Mouse (Mus musculus) E14TG2a.4 (cell line): Measurements from ENCODE around the gene Clint1.

Source experiments
- H3K27me3 ChIP-seq: 2 replicates; pipeline ENCODE4 v1.6.1; 2014; ENCODE audit warnings: low read length, control low read depth; ENCODE audit not compliant: insufficient read depth
- H3K36me3 ChIP-seq: 2 replicates; pipeline ENCODE4 v1.6.1; 2014; ENCODE audit warnings: low read length, control low read depth; ENCODE audit not compliant: insufficient read depth
- H3K4me1 ChIP-seq: replicated peaks from 2 replicates; pipeline ENCODE4 v1.6.1; 2014; ENCODE audit warnings: low read depth, low read length, control low read depth
- H3K4me3 ChIP-seq: replicated peaks from 2 replicates; pipeline ENCODE4 v1.5.1; 2014; ENCODE audit warnings: mild to moderate bottlenecking, low read length
- H3K9me3 ChIP-seq: 2 replicates; pipeline ENCODE4 v1.6.1; 2014; ENCODE audit warnings: low read length, control low read depth
- CTCF ChIP-seq: conservative IDR thresholded peaks from 2 replicates; pipeline ENCODE4 v1.5.1; 2014; ENCODE audit warnings: low read length
- NANOG ChIP-seq: IDR thresholded peaks from 2 replicates; pipeline ENCODE4 v1.6.1; 2014; ENCODE audit warnings: borderline replicate concordance, low read length, mixed read lengths
- POU5F1 ChIP-seq: IDR thresholded peaks from 2 replicates; pipeline ENCODE4 v1.6.1; 2014; ENCODE audit warnings: low read length, borderline replicate concordance

Gene Clint1

DNA sequence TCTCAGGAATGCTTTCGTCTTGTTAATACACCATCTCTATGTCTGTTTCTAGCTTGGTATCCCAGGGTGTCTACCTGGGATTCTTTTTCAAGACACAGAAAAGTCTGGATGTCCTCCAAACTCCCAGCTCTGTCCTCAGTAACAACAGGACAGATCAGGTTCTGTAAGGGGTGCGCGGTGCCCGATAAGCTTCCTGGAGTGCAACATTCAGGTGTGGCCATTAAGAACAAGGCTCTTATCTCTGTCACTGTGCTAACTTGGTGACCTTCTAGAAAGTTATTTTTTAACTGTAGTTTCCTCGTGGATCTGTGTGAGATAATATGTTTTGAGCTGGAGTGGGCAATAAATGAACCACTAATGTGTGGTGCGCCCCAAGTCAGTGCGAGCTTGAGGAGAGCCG is 41.0 kb upstream of the Clint1 start:
- Histone ChIP-seq H3K4me3 (no peak overlapping the region), H3K36me3 (no peaks in the 10 kb centered on the region), H3K27me3 (no peaks in the 10 kb centered on the region; the same call in 1 of the 2 replicates), H3K4me1 (no peaks in the 10 kb centered on the region), H3K9me3 (peaks cover 18% of the 10 kb centered on the region)
- no peak for TF ChIP-seq CTCF
- TF ChIP-seq POU5F1: no peak
- TF ChIP-seq NANOG: no peak

DNA sequence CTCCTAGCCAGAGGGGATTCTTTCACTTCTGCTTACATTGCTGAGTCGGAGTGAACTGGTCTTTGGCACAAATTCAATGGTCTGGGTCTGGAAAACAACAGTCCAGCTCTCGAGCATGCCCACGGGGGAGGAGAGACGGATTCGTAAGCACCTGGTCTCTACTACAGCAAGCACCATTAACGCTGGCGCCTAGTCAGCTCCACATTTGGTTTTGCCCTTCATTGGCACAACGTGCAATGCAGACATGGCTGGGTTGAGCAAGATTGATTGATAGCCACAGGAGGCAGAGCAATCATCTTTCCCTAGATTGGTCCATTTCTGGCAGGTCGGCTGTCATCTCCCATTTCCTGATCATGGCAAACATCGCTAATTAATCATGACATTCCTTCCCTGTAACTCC is 36.2 kb upstream of the Clint1 start:
- no peaks in the 10 kb centered on the region for H3K36me3 ChIP-seq
- H3K27me3 ChIP-seq: no peaks in the 10 kb centered on the region; the same call in 1 of the 2 replicates
- TF ChIP-seq NANOG (no peak), POU5F1 (no peak), CTCF (no peak)
- peaks cover 18% of the 10 kb centered on the region for H3K9me3 ChIP-seq
- no peak overlapping the region for H3K4me3 ChIP-seq
- no peaks in the 10 kb centered on the region for H3K4me1 ChIP-seq

DNA sequence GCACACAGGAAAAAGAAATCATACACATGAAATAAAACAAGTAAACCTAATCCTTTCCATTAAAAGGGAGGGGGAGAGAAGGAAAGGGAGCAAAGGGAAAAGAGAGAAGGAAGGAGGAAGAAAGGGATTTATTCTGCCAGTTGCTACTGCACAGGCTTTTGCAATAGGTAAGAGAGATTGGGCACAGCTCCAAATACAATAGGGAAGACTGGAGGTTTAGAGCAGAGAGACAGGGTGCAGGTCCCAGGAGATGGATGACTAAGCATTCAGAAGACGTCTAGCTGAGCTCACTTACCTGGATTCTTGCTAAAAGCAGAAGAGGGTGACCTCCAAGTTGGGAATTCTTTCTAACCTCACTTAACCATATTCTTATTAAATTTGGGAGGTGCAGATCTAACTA is 35.1 kb upstream of the Clint1 start:
- no peaks in the 10 kb centered on the region for H3K4me1 ChIP-seq
- H3K9me3 ChIP-seq: peaks cover 15% of the 10 kb centered on the region
- no peaks in the 10 kb centered on the region for H3K36me3 ChIP-seq
- TF ChIP-seq NANOG (no peak), CTCF (no peak), POU5F1 (no peak)
- H3K4me3 ChIP-seq: no peak overlapping the region
- no peaks in the 10 kb centered on the region; the same call in 1 of the 2 replicates for H3K27me3 ChIP-seq

DNA sequence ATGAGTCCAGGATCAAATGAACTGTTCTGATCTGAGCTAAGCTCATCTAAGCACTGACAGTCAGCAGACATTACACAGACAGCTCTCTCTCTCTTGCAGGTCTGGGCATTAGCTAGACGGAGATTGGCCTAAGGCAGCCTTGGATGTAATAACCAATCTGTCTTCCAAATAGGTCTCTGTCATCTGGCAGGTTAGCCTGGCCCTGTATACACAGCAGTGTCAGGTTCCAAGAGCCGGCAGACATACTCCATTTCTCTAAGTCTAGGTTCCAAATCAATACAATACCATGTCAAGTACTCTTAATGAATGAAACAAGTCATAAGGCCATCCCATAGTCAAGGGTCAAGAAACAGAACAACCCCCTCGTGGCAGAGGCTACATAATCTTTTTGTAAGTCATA is 33.9 kb upstream of the Clint1 start:
- Histone ChIP-seq H3K27me3 (no peaks in the 10 kb centered on the region), H3K4me1 (no peaks in the 10 kb centered on the region), H3K4me3 (no peak overlapping the region), H3K36me3 (no peaks in the 10 kb centered on the region), H3K9me3 (peaks cover 5% of the 10 kb centered on the region)
- no peak for TF ChIP-seq NANOG
- TF ChIP-seq POU5F1: no peak
- TF ChIP-seq CTCF: no peak

DNA sequence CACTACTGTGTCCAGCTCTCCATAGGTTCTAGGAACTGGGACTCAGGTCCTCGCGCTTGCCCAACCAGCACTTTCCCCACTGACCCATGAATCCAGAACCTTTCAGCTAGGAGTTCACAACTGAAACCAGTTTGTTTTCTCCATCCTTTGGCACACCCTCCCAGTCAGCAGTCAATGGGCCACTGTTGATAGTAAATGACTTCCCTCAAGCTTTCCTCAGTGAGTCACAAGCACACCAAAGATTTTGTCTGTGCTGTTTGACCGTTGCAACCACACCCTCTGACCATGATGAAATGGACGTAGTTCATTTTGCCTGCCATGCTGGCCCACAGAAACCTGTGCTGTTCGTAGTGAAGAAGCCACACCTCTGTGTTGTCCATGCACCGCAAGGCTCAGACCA is 30.9 kb upstream of the Clint1 start:
- H3K4me3 ChIP-seq: no peak overlapping the region
- no peaks in the 10 kb centered on the region for H3K36me3 ChIP-seq
- no peaks in the 10 kb centered on the region for H3K4me1 ChIP-seq
- no peaks in the 10 kb centered on the region for H3K9me3 ChIP-seq
- no peak for TF ChIP-seq NANOG
- no peak for TF ChIP-seq CTCF
- no peak for TF ChIP-seq POU5F1
- H3K27me3 ChIP-seq: no peaks in the 10 kb centered on the region

DNA sequence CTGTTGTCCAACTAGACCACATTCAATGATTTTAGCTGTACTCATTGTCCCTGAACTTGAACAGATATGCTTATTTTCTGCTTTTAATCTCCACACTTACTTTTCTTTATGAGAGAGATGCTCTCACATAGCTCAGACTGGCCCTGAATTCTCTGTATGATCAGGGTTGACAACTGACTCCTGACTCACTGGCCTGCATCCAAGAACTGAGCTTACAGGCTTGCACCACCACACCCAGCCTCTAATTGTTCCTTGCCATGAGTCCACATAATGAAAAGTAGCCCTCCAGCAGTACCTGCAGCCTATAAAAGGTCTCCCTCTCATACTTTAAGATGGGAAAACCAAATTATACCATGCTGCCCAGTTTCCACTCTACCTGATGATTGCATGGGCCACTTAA is 21.7 kb upstream of the Clint1 start:
- Histone ChIP-seq H3K27me3 (no peaks in the 10 kb centered on the region), H3K4me3 (no peak overlapping the region), H3K4me1 (no peaks in the 10 kb centered on the region), H3K9me3 (peaks cover 7% of the 10 kb centered on the region; the same call in 1 of the 2 replicates), H3K36me3 (no peaks in the 10 kb centered on the region)
- TF ChIP-seq NANOG (no peak), CTCF (no peak), POU5F1 (no peak)

DNA sequence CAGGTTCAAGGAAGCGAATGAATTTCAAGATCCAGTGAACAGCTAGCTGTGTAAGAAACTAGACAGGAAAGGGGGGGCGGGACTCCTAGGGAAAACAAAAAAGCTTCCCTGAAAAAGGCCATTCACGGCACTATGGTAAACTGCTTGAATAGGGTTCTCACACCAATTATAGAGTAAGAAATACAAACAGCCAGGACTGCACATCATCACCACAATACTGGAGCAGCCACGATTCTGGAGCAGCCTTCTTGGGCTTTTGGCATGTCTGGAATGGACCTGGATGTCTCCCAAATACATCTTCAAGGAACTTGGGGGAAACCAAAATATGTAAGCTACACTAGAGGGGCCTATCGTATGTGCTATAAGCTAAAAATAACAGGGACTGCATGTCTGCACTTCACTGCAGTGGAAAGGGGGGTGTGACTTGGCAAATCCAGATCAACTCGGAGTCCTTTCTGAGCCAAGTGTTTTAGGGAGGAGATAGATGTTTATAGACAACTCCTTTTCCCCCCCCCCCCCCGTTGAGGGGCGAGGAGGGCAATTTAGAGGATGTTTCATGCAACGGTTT is 21.0 kb upstream of the Clint1 start:
- Histone ChIP-seq H3K9me3 (peaks cover 7% of the 10 kb centered on the region; the same call in 1 of the 2 replicates), H3K36me3 (no peaks in the 10 kb centered on the region), H3K27me3 (no peaks in the 10 kb centered on the region), H3K4me3 (no peak overlapping the region), H3K4me1 (peaks cover 7% of the 10 kb centered on the region; the same call in 1 of the 2 replicates)
- TF ChIP-seq CTCF (no peak), POU5F1 (no peak), NANOG (no peak)

DNA sequence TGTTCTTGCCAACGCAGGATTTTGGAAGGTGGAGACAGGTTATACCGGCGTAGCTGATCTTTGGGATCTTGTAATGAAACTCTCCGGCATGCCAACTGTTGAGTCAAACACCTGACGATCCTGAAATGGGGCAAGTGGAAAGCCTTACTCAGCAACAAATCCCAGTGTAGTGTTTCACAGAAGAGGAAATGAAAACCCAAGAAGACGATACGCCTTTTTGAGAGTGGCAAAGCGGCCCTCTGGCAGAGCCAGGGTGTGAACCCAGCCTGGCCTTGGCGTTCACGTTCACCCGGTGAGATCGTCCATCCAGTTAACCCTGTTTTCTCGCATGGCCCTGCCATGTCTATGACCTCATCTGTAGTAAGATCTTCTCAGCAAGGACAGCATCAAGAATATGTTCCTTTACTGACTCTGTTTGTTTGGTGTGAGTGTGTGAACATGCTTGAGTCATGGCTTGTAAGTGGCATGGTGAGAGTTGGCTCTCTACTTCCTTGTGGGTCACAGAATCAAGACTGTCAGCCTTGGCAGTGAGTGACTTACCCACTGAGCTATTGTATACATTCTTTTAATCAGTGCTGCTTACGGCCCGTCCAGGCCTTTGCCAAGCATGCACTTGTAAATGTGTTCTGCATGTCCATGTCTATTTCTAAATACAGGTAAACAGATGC is 20.2 kb upstream of the Clint1 start:
- no peaks in the 10 kb centered on the region for H3K36me3 ChIP-seq
- H3K4me1 ChIP-seq: peaks cover 10% of the 10 kb centered on the region; the same call in 1 of the 2 replicates
- H3K9me3 ChIP-seq: peaks cover 7% of the 10 kb centered on the region; the same call in 1 of the 2 replicates
- no peaks in the 10 kb centered on the region for H3K27me3 ChIP-seq
- no peak overlapping the region for H3K4me3 ChIP-seq
- TF ChIP-seq NANOG: no peak
- no peak for TF ChIP-seq CTCF
- no peak for TF ChIP-seq POU5F1

DNA sequence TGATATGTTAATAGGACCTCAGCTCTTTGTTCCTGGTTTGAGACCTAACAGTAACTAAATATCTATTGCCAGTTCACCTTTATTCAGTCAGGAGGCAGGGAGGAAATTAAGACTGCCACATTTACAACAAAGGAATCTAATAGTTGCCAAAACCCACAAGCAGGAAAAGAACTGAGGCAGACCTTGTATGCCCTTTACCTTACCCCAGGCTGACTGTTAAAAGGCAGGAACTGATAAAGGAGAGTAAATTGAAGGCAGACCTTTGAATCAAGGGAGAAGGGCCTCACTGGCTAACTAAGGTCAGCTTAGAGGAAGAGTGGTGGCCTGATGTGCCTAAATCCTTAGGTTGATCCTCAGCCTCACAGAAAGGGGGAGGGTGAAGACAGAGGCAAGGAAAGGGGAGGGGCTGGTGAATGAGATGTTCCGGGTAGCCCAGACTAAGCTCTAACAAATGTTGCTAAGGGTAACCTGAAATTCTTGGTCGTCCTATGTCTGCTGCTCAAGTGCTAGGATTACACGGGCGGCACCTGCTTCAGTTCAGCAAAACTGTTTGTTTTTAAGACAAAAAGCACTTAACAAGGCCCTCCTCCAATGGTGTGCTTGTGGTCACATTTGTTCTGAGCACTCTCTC is 16.1 kb upstream of the Clint1 start:
- Histone ChIP-seq H3K9me3 (no peaks in the 10 kb centered on the region), H3K4me3 (no peak overlapping the region), H3K27me3 (no peaks in the 10 kb centered on the region), H3K4me1 (peaks cover 10% of the 10 kb centered on the region; the same call in 1 of the 2 replicates), H3K36me3 (no peaks in the 10 kb centered on the region)
- TF ChIP-seq NANOG (no peak), POU5F1 (no peak), CTCF (no peak)
